Mouse (Mus musculus) spleen, embryonic (tissue): ENCODE results near the gene Polrmt.

ENCODE experiments used
- CTCF ChIA-PET: fragments of 350-600 bp; sonication (Branson Sonifier 250); formaldehyde crosslinking; loops from one replicate; lab custom pipeline; 2022; lab: Charles Lee

Polrmt gene

DNA sequence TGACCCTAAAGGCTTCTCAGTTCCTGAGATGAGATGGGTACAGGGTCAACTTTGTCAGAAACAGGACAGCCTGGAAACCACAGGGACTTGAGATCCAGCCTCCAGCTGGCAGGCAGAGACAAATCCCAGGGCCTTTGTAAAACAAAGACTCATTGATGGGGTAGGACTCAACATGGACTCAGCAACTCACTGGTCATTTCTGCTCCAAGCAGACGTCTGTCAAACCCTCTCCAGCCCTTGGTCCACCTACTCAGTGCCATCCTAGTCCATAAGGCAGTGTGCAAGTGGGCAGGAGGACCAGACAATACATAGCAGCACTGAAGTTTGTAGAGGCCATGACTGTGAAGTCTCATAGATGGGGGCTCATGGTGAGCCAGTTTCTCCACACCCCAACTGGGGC is 33.2 kb downstream of the Polrmt start:
- CTCF ChIA-PET, result no interaction called here

DNA sequence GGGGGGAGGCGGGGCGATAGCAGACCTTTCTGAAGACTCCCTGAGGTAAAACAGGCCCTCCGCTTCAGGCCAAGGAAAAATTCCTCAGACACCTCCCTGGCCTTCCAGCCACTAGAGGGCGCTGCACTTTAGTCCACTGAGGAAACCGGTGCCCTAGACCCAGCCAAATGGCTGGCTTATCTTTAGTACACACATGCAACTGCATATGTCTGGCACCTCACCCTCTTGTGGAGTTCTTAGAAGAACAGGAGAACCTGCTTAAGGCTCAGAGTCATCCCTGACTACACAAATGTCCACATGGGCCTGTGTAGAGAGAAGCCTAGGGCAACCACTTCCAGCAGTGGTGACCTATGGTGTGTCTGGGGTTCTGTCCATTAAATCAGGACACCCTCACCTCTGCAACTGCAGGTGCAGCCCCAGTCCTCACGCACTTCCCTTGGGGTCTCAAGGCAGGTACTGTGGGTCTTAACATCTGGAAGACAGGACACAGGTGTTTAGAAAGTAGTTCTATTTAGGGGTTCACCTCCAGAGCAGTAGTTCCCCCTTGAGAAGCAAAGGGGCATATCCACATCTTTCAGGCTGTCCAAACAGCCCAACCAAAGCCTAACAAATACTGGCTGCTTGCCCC is 33.8 kb downstream of the Polrmt start:
- CTCF ChIA-PET, result interaction anchor here (0.6 kb wide), 4 partner anchors 15 to 134 kb away, joined by 4 to 6 read pairs (median 4); no protein-coding TSS in a partner anchor

DNA sequence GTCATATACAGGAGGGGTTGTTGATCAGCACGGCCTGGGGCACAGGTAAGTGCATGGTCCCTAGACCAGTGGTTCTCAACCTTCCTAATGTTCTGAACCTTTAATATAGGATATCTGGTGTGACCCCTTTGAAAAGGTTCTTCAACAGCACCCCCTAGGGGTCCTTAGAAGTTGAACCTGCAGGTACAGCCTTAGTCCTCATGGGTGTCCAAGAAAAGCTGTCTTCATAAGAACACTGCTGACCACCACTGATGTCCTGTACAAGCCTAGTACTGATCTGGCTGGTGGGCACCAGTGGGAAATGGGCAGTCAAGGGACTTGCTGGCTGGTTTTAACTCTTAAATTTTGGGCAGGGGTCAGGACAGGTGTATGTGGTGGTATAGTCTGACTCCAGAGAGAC is 34.4 kb downstream of the Polrmt start:
- CTCF ChIA-PET, result interaction anchor here (0.6 kb wide), 4 partner anchors 14 to 134 kb away, joined by 4 to 6 read pairs (median 4); no protein-coding TSS in a partner anchor

DNA sequence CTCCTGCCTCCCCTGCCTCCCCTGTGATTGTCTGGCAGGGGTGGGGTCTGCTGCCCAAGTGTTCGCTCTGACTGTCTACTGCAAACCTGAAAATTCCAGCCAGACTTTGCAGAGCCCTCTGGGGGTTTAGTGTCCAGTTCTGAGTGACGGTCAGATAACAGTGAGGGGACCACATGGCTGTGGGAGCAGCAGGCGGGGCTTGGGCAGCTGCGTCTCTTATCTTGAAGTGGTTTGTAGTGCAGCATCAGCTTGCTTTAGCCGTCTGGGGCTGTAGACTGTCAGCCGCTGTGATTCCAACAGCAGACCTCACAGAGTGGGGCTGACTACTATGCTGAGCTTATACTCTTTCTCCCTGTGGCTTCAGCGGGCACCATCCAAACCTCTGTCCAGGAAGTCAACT is 37.1 kb downstream of the Polrmt start:
- CTCF ChIA-PET, result no interaction called here

DNA sequence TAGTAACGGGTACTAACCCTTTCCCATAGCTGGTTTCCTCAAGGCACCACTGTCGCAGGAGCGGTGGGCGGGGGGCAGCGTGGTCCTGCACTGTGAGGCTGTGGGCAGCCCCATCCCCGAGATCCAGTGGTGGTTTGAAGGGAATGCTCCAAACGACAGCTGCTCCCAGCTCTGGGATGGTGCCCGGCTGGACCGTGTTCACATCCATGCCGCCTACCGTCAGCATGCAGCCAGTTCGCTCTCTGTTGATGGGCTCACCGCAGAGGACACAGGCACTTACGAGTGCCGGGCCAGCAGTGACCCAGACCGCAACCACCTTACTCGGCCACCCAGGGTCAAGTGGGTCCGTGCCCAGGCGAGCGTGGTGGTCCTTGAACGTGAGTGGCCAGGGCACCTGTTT is 37.7 kb downstream of the Polrmt start:
- CTCF ChIA-PET, result no interaction called here

DNA sequence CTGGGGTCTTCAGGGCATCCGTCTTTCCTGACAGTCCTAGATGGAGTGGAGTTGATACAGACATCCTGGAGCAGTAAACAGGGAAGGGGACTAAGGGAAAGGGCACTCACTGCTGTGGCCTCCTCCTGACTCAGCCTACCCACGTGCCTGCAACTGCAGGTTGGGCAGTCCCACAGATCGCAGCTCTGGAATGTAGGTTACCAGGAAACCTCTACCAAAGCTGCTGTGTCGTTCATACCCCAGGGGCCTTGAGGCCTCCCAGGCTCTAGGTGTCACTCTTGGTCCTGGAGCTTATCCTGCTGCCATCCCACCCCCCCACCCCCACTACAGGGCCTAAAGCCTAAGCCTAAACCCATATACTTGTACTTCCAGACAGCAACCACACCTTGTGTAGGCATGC is 38.6 kb downstream of the Polrmt start:
- CTCF ChIA-PET, result no interaction called here

DNA sequence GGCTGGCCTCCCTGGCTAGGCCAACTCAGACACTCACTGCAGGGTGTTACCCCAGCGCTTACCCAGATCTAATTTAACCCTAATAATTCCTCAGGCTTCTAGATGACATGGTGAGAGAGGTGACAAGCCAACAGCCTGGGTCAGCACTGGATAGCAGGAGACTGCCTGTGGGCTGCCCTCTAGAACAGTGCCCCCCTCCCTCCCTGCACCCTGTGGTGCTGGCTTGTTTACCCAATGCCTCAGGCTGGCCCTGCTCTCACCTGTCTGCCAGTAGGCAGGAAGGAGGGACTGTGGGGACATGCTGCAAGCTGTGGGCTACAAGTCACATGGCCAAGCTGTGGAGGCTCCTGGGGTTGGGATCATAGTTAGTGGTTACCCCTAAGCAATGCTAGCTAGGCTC is 39.2 kb downstream of the Polrmt start:
- CTCF ChIA-PET, result no interaction called here

DNA sequence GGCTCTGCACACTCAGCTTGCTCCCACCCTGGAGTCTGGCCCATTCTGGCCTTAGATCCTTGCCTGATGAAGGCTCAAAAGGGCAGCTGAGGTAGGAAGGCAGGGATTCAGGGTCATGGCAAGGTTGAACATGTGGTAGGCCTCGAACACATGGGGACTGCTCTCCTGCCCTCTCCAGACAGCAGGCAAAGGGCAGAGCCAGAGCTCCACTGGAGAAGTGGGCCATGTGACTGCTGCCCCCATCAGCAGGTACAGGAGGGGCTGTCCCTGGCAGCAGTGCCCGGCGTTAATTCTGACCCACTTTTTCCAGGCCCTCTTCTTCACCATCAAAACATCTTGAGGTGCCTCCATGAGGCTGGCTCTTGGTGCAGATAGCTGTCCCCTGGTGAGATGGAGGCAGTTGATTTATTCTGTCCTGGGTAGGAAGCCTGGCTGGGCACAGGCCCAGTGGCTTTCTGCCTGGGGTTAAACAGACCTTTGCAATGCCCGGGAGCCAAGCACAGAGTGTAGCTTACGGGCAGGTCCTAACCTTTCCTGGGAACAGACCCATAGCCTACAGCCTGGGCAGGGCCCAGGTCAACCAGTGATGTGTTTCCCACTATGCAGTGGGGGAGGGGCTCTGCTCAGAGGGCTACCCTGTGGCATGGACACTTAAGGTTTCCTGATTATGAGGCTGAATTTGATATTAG is 39.8 kb downstream of the Polrmt start:
- CTCF ChIA-PET, result no interaction called here

DNA sequence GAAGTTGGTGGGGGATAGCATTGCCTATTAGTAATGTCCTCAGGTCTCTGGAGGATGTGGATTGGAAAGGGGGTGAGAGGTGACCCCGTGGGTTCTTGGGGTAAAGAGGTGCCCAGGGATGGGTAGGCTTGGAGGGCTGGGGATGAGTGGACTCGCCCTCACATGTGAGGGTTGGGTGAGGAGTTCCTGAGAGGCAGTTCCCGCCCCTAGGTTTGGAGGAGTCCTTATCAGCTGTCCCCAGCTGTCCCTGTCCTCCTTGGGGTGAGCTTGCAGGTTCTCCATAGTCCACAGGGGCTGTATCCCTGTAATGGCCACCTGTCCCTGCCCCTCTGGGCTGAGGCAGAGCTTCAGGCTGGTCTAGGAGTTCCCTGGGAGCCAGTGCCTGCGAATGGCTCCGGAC is 40.4 kb downstream of the Polrmt start:
- CTCF ChIA-PET, result interaction anchor here (1.1 kb wide), 1 partner anchor 8 kb away, joined by 3 read pairs; no protein-coding TSS in a partner anchor

DNA sequence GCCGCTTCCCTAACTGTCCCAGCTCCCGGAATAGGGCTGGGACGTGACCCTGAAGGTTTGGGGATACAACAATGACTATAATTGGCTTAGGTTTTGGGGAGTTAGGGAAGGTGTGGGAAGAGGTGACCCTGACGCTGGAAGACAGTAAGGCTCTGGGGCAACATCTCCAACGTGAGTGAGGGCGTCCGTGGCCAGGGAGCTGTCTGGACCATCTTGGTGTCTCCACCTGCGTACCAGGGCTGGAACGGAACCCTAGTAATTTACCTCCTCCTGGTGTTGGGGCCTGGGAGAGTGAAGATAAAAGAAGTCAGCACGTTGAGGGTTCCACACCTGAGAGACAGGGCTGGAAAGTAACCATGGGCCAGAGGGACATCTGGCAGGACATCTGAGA is 41.4 kb downstream of the Polrmt start:
- CTCF ChIA-PET, result interaction anchor here (1.1 kb wide), 1 partner anchor 9 kb away, joined by 3 read pairs; no protein-coding TSS in a partner anchor

DNA sequence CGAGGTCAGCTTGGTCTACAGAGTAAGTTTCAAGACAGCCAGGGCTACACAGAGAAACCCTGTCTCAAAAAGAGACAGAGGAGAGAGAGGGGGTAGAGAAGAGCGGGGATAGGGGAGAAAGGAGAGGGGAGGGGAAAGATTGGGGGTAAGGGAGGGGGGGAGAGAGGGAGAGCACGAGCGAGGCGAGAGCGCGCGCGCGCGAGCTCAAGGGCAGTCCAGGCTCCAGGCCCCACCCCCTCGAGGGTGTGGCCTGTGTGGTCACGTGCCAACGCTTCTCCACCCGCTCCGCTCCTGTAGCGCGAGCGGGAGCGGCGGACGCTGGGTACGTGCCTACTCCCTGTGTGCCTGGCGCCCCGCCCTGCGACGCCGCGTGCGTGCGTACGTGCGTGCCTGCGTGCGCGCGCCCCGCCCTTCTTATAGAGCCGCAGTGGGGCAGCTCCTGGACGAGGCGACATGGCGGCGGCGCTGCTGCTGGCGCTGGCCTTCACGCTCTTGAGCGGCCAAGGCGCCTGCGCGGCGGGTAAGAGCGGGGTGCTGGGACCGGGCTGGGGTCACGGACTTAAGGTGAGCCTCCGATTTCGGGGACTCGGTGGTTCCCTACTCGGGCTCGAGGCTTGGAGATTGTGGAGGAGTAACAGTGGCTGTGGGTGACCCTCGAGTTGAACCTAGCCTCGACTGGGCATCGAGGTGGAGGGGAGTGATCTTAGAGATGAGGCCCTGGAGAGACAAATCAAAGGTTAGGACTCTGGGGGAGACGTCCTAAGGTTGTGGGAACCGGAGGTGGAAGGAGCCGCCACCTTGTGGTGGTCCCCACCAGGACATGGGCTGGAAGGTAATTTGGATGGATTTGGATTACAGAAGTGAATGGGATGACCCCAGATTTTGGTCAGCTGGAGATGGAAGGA is 42.1 kb downstream of the Polrmt start, which contains the start of gene Bsg:
Bsg (plus strand) TSS at position 427 of the 905 bp plus-strand sequence.
- CTCF ChIA-PET, result no interaction called here

DNA sequence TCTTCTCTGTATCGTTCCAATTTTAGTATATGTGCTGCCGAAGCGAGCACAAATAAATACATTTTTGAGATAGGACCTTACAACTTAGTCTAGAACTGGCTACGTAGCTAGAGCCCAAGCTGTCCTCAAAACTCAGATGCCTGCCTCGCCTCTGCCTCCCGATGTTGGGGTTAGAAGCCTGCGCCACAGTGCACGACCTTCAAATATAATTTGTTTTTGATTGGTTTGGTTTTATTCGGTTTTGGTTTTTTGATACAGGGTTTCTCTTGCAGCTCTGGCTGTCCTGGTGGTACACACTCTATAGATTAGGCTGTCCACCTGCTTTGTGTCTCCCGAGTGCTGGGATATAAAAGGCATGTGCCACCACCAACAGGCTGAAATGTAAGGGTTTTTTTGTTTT is 42.8 kb downstream of the Polrmt start:
- CTCF ChIA-PET, result interaction anchor here (0.7 kb wide), 2 partner anchors 120 to 1570 kb away, joined by 3 to 6 read pairs; no protein-coding TSS in a partner anchor

DNA sequence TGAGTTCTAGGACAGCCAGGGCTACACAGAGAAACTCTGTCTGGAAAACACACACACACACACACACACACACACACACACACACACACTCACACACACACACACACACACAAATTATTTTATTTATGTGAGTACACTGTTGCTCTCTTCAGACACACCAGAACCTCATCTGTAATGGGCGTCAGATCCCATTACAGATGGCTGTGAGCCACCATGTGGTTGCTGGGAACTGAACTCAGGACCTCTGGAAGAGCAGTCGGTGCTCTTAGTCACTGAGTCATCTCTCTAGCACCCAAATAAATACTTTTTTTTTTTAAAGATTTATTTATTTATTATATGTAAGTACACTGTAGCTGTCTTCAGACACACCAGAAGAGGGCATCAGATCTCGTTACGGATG is 43.4 kb downstream of the Polrmt start:
- CTCF ChIA-PET, result interaction anchor here (0.7 kb wide), 2 partner anchors 119 to 1570 kb away, joined by 3 to 6 read pairs; no protein-coding TSS in a partner anchor

DNA sequence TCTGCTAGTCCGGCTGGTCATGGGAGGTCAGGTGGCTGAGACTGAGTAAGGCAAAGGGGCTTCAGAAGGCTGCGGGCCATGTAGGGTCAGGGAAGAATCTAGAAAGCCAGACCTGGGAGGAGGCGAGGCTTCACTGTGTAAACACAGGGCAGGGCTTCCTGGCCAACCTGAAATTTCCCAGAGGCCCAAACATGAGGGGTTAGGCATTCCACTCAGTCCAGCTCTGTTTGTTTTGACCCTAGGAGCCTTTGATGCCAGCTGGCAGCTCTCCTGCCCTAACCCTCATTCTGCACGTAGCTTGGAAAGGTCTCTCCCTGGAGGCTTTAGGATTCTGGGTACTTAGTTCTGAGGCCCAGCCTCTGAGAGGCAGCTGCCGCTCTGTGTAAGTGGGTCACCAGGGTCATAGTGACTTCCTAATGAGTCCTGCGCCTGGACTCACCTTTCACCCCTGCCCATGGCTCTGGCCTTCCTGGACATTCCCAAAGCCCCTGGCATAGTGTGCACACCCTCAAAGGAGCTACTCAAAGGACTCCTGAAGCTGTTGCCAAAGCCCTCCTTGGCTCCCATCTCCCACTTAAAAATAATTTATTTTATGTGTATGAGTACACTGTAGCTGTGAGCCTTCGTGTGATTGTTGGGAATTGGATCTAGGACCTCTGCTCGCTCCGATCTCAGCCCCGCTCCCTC is 44.8 kb downstream of the Polrmt start:
- CTCF ChIA-PET, result no interaction called here

DNA sequence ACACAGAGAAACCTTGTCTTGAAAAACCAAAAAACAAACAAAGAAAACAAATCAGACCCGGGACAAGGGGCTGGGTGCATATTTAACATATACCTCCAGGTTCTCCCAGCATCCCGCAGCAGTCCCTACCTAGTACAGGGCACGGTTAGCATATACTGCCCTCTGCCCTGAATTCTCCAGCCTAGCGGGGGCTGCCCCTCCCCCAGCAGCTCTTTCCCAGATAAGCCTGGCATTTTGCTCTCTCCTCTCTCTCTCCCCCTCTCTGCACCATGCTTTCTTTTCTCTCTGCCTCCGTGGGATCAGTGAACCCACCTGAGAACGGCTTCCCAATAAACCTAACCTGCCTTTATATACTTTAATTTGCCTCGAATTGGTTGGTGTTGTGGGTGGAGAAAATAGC is 45.7 kb downstream of the Polrmt start:
- CTCF ChIA-PET, result no interaction called here

DNA sequence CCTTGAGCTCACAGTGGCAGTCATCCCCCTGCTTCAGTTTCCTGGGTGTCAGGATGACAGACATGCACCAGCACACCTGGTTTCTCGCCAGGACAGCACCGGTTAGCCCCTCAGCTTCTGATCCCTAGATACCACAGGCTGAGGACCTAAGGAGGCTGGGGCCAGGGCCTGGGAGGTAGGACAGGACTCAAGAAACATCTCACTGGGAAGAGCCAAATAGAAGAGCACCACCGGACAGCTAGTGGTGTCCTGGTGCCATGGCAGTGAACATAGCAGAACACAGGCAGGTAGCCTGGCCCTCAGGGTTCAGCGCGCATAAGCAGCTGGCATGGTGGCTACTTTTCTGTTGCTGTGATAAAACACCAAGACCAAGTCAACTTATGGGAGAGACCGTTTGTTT is 47.9 kb downstream of the Polrmt start:
- CTCF ChIA-PET, result no interaction called here

DNA sequence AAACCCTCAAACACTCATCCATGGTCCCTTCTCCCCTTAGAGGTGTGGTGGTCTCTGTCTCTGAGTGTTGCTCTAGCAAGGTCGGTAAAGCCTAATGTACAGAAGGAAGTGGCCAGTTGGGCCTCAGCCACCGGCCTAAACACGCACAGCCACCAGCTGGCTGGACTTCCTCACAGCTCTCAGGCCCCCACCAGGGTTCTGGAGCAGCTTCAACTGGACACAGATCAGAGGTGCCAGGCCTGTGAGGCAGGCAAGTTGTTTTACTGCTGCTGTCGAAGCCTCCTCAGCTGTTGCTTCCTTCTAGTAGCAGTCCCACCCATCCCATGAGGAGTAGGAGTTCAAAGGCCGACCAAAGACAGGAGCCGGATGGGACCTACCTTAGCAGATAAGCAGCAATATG is 48.5 kb downstream of the Polrmt start:
- CTCF ChIA-PET, result interaction anchor here (0.6 kb wide), 1 partner anchor 14 kb away, joined by 4 read pairs; no protein-coding TSS in a partner anchor

DNA sequence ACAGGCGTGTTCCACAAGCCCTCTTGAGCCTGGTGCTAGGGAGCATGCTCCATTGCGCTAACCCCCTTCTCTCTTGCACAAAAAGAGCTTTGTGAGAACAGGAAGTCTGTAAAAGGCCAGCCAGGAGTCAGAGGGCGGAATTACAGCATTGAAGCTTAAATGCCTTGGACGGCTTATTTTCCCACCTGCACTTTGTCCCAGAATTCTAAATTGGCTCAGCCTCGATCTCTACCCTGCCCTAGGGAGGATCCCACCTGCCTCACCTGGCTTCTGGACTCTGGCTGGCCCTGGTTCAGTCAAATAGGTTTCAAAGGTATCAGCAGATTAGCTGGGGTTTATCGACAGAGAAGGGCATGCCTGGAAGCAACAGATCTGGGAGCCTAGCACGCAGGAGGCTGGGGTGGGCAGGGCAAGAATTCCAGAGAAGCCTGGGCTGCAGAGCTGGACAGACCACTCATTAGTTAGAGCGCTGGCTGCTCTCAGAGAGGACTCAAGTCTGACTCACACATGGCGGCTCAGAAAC is 50.2 kb downstream of the Polrmt start:
- CTCF ChIA-PET, result no interaction called here

DNA sequence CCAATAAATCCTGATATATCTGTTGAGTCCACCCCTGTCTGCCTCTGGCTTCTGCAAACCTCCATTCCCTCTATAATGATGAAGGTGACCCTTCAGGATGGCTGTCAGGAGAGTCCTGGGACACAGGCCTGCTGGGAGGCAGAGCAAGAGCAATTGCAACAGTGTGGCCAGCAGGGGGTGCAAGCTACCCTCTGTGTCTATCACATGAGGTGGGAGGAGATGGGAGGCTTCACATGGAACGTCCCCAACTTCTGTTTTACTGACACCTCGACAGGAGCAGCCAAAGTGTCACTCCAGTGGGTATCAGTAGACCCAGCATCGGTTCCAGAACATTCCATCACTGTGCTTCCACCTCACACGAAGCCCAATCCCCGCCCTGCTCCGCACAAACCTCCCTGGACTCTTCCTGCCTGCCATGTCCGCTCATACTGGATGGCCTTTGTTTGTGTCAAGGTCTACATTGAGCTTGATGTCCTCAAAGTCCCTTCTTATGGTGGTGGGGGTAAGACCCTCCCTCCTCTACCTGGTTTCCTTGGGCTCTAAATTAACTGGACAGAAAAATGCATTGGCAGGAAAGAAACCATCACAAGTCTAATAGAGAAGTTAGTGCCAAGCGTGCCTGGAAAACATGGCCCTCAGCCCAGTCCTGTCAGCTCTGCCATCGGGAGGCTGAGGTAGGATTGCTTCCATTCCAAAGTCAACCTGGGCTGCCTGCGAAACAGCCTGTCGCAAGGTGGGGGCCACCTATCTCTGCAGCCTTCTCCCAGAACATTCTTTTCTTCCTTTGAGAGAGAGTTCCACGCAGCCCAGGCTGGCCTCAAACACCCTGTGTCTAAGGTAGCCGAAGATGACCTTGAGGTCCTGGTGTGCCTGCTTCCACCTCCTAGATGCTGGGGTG is 50.9 kb downstream of the Polrmt start:
- CTCF ChIA-PET, result no interaction called here

DNA sequence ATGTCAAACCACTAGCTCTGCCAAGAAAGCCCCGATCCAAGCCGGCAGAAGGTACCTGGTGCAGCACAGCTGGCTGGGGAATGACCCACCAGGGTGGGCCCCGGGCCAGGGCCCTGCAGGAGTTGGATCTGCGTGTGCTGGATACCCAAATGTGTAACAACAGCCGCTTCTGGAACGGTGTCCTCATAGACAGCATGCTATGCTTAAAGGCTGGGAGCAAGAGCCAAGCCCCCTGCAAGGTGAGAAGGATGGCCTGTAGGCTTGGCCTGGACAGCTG is 52.1 kb downstream of the Polrmt start:
- CTCF ChIA-PET, result no interaction called here
